Mouse (Mus musculus) cortical plate, adult 2 months (tissue): ENCODE data around the gene Poc5. TPM values are rescaled to one million over a fixed set of nuclear protein-coding genes. Genes with fewer than 3 reads are reported as not detected.

ENCODE experiments used
- H3K27ac ChIP-seq: fragments of 200-500 bp; 2 replicates; pipeline ENCODE4 v1.5.1; 2012; ENCODE audit warnings: low read length, control low read depth, inconsistent platforms; ENCODE audit not compliant: insufficient read depth
- H3K4me1 ChIP-seq: fragments of 200-500 bp; 2 replicates; pipeline ENCODE4 v1.6.1; 2011; ENCODE audit warnings: low read length; ENCODE audit not compliant: control insufficient read depth, insufficient read depth
- H3K4me3 ChIP-seq: fragments of 200-500 bp; 2 replicates; pipeline ENCODE4 v1.5.1; 2011; ENCODE audit warnings: mild to moderate bottlenecking, low read length, control low read depth; ENCODE audit not compliant: insufficient read depth
- CTCF ChIP-seq: fragments of 200-500 bp; IDR thresholded peaks from 2 replicates; pipeline ENCODE4 v1.5.1; 2011; ENCODE audit warnings: mild to moderate bottlenecking, control low read depth, low read length; ENCODE audit not compliant: insufficient read depth; ENCODE audit errors: extremely low read depth
- POLR2A ChIP-seq: fragments of 200-500 bp; IDR thresholded peaks from 2 replicates; pipeline ENCODE4 v1.6.1; 2011; ENCODE audit warnings: mild to moderate bottlenecking, low read length, control low read depth; ENCODE audit not compliant: insufficient read depth; ENCODE audit errors: extremely low read depth
- polyA plus RNA-seq: library from polyadenylated mRNA; depleted of rRNA; stranded (reverse); fragments of >200 nt; gene quantifications from 2 replicates; pipeline ENCODE4 v1.2.3, GENCODE M21; 2012; rRNA removed

Poc5 gene
- polyA plus RNA-seq, 1 experiment = 17.4 TPM

DNA sequence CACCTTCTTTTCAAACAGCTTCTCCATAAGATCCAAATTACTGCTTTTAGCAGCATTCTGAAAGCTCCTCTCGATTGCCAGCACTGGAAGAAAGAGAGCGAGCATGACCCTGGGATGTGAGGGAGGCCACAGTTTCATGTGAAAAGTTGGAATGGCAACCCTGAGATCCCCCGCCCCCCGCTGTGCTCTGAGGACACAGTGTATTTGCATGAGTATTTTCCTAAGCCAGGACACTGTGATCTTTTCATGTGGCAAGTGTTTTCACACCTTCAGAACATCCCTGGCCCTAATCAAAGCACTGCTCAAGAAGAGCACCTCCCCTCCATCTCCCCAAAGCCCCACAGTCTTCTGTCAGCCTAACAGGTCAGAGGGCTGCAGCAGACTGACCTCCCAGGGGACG, 77.2 kb downstream of the Poc5 start:
- TF ChIP-seq POLR2A = no peak
- no peak for TF ChIP-seq CTCF
- Histone ChIP-seq H3K4me3 (no peak overlapping the region), H3K27ac (no peak overlapping the region), H3K4me1 (no peaks in the 10 kb centered on the region)

Other genes starting within 250 kb of the Poc5 start
- 0.04 and 0.17 TPM in 2 replicates for gene Ankdd1b, start 82.9 kb downstream of the Poc5 start, polyA plus RNA-seq
- not detected in 2 replicates for gene Gm17622, start 102.4 kb downstream of the Poc5 start, polyA plus RNA-seq
- gene Polk, start 154.3 kb downstream of the Poc5 start, polyA plus RNA-seq = 7.2 and 8.3 TPM in 2 replicates
- 35.5 and 40.0 TPM in 2 replicates for gene Col4a3bp, start 154.3 kb downstream of the Poc5 start, polyA plus RNA-seq